Mouse (Mus musculus): Measurements from ENCODE around the gene Tubgcp6. TPM values are rescaled to one million over a fixed set of nuclear protein-coding genes. Genes with fewer than 3 reads are reported as not detected.

Gene Tubgcp6
- total RNA-seq, 2 experiments from 2014 or later: 8.4 to 11.0 TPM

DNA sequence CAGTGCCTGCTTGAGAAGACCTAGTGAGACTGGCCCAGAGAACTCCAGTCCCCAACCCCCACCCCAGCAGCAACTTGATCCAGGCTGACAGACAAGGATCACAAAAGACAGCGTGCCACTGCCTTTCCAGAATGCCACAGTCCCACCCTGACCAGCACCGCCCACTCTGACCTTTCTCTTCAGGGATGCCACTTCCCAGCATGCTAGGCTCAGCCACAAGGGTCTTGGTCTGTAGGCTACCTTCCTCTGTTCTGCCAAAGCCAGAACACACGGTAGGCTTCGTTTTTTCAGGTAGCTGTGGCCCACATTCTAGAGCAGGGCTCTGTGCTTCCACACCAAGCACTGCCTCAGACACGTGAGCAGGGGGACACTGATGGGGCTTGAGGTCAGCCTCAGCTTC is 20.3 kb downstream of the Tubgcp6 start:
- DNase-seq: no peak

DNA sequence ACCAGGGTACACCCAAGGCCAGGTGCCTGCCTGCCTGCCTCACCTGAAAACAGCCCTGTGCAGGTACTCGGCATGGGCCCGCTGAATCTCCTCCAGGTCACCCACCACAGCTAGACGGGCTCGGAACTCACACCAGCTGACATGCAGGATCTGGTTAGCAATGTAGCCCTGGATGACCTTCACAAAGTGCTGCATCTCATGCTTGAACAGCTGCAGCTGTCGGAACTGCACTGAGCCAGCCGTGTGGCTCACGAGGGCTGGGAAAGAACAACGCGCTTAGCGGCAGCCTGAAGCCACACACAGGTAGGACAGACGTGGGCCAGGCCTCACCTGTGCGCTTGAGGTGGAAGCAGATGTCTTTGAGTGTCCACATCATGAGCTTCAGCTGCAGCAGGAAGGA is 22.1 kb downstream of the Tubgcp6 start:
- DNase-seq: no peak

DNA sequence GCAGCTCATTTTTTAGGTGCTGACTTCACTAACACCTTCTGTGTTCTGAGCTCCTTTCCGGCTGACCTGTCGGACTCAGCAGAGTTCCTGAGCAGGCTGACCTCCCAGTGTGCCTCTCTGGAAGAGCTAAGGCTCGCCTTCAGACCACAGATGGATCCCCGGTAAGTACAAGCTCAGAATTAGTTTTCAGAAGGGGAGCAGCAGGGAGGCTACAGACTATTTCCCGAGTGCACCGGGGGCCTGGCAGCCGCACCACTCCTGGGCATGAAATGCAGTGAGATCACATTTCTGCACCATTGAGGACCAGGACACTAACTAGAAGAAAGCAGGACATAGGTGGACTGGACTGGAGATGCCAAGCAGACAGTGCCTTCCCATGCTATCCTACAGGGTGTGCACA is 24.3 kb downstream of the Tubgcp6 start:
- no peak for DNase-seq

DNA sequence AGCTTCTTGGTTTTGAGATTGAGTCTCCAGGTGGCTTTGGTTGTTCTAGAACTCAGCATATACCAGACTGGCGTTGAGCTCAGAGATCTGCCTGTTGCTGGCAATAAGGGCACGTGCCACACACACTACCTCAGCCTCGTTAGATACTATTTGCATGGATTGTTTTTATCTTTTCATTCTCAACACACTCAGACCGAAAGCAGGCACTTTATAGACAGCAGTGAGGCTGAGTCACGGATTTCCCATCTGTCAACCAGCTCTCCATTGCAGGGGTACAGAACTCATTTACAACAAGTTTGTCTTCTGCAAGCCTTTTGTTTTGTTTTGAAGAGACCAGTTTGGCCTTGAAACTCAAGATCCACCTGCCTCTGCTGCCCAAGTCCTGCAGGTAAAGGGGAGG is 25.5 kb downstream of the Tubgcp6 start:
- no peak for DNase-seq

DNA sequence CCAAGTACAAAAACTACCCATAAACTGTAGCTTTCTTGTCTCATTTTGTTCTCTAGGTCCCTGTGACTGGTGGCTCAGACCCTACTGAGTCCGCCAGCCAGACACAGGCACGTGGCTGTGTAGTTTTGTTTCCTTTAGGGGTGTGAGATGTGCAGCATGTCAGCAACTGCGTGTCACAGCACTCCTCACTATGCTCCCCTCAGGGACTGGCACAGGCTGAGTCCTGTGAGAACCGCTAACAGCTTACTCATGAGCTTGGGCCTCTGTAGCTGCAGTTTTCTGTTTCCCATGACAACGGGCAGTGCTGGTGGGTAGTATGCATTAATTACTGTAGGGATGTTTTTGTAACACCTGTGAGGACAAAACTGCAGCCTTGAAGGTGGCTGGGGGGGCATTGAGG is 30.7 kb downstream of the Tubgcp6 start:
- no peak for DNase-seq

DNA sequence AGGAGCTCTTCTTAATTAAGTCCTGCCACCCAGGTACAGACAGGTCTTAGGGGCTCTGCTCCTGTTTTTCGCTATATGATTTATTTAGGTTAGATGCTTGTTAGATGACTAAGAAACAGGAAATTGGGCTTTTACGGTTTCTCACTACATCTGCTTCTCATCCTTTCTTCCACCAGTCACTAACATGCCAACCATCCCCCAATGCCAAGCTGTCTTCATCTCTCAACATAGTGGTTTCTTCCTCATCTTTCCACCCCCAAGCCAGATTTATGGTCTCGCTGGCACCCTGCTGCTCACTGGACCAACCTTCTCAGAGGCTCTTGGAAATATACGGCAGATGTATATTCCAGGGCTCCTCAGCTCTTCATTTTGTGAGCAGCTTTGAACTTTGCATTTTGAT is 32.2 kb downstream of the Tubgcp6 start:
- DNase-seq: no peak

DNA sequence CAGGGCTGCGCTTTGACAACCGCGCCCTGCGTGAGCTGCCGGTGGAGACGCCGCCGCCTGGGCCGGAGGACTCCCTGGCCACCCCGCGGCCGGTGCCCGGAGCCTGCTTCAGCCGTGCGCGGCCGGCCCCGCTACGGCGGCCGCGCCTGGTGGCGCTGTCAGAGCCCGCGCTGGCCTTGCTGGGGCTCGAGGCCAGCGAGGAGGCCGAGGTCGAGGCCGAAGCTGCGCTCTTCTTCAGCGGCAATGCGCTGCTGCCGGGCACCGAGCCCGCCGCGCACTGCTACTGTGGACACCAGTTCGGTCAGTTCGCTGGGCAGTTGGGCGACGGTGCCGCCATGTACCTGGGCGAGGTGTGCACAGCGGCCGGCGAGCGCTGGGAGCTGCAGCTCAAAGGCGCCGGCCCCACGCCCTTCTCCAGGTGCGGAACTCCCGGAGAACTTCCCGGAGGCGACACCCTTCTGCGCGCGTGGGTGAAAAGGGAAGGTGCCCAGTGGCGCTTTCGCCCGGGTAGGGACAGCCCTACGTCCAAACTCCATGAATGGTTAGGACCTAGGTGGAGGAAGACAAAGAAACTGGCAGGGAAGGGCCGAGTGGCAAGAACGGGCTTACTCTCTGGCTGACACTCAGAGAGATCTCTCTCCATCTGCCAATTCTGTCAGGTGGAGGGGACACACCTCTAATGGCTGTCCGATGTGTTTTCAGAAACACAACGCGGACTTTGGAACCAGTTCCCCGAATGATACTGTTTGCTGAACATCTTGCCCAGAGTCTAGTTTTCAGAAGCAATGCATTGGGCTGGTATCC is 33.5 kb downstream of the Tubgcp6 start:
- peak; percentile 61 for DNase-seq

DNA sequence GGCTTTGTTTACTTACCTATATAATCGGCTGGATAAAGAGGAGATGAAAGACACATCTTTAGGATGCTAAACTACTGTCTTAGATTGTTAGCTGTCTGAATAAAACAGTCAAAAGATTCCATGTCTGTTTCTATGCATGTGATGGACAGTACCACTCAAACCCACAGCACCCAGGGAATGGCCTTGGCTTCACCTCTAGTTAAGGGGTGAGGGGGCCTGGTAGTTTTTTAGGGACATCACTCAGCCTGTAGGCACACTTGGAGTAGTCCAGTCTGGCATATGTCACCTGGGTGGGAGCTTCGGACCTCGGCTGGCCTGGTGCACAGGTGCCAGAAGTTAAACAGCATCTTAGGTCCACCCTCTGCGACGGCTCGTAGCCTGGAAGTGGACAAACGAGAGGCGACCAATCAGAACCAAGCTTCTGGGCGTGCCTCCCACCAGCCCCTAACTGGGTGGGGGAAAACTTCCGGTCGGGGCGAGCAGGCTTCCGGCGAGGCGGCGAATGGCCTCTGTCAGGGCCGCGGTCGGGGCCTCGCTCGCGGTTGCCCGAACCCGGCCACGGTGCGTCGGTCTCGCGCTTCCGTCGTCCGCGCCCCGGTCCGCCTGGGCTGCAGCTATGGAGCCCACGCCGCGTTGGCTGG is 34.2 kb downstream of the Tubgcp6 start, which contains the start of gene Selenoo:
TSS of gene Selenoo (plus strand) at position 478 of the 641 bp plus-strand sequence.
- peak; percentile 90 for DNase-seq

DNA sequence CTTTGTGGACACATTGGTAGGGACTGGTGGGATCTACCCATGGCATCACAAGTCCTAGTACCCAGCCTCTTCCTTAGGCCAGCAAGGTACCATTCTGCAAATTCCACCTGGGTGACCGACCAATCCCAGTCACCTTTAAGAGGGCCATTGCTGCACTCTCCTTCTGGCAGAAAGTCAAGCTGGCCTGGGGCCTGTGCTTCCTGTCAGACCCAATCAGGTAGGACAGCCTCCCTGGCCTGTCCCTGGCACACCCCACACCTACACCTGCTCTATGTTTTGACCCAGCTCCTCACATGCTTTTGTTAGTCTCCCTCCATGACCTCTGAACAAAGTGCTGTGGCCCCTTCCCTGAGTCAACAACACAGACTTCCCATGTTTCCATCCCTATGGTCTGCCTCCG is 38.1 kb downstream of the Tubgcp6 start:
- DNase-seq: no peak

DNA sequence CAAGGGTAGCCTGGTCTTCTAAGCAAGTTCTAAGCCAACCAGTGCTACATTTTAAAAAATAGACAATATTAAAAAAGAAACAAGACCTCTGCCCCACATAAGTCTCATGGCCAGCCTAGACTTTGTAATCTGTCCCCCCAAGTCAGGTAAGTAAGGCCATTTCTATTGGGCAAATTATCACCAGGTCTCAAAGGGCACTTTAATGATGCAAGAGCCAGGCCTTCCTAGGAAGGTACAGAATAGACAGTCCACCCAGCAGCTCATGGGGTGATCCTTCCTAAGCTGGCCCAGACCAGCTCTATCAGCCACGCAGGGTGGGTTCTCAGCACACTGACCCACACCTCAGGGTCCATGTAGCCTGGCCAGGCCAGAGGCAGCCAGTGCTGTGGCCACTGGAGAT is 39.0 kb downstream of the Tubgcp6 start:
- DNase-seq: no peak

DNA sequence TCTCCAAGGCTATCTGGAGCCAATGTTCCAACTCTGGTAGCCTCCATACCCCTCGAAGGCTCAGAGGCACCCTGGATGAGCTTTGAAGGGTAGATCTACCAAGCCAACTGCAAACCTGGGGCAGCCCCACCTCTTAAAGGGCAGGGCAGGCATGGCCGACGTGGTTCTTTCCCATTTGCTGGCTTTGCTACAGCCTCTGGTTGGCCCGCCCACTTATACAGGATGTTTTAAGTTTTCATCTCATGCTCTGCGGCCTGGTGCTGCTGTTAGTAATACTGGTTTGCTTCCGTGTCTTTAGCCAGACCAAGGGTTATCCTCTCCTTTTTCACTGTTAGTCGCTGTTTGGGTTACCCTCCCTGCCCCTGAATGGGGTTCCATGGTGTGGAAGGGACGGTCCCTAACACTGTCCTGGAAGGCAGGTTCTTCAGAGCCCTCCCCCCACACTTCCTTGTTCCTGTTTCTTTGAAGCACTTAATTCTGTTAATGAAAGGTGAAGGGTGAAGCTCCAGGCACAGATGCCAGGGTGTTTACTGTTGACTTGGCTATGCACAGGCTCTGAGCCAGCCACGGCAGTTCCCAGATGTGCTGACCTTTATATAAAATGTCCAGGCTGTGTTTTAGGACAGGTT is 44.6 kb downstream of the Tubgcp6 start:
- DNase-seq: no peak

DNA sequence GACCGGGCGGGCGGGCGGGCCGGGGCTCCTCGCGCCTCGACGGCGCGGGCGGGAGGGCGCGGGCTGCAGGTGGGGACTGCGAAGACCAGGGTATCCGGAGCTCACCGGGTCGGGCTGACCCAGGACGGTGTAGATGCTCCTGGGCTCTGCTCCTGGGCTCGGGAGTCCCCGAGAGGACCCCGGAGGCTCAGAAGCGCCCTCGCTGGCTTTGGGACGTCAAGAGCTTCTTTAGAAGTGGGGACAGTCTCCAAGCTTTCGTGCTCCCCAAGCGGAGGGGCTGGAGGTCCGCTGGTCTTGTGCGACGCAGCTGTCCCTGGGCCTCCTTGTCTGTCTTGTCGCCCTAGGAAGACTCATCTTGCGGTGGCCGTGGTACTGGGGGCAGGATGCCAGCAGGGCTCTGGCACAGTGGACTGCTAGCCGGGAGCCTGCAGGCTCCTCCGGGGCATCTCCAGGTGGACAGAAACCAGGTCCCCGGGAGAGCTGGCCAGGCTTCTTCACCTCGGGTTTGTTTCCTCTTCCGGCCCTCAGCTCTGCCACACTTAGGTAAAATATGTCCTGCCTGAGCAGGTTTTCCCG is 46.7 kb downstream of the Tubgcp6 start:
- DNase-seq: peak; percentile 73

DNA sequence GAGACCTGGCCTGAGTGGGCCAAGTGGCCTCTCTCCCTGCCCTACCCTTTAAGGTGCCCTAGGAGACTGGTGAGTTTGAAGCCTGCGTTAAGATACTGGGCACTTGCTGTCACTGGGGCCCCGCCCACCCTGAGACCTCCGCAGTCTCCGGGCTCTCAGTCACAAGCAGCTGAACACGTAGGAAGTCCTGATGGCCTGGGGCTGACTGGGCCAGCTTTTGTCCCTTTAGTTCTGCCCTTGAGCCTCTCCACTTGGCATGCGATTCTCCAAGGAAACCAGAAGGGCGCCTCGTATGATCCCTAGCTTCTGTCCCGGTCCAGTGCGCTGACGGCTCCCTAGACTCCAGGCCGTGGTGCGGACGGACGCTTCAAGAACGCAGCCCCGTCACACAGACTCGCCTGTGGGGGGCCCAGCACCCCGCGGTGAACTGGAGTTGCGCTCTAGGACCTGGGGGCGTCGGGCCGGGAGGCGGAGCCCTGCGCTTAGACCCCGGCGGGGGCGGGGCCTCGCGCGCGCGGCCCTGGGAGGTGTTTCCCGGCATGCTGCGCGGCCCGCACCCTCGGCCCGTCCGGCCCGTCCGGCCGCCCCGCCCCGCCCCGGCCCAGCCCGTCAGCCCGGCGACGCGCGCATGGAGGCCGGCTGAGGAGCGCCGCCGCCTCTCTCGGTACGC is 47.3 kb downstream of the Tubgcp6 start:
- peak; percentile 92 for DNase-seq

DNA sequence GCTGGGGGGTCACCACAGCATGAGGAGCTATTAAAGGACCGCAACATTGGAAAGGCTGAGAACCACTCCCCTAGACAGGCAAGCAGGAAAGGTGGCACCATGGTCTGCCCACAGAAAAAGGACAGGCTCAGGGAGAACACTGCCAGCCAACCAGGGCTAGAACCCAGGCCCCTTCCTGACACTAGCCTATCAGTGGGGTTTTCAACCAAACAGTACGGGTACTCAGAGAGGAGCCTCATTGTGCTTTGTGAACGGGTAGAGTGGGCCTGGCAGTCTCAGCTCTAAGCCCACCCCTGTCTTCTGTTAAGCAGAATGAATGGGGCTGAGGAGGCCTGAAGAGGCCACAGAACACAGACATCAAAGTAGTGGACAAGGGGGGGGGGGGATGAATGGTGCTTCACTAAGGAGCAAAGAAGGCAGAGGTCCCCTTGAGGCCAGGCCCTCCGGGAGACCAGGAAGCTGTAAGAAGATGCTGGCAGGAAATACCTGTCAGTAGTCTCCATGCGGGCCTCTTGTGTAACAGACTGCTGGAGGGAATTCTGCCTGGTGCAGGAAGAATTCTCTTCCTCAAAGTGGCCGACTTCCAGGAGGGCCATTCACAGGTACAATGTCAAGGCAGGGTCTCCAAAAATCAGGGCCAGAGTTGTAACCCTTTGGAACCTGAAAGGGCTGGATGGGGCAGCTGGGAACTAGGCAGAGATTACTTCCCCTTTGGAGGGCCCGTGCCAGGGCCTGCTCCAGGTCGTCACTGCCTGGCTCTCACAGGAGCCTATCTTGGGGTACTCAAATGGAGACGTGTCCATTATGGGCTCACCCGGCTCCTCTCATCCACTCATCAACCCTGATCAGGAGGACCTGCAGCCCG is 48.1 kb downstream of the Tubgcp6 start, which contains the start of gene Trabd:
TSS of gene Trabd (plus strand) at position 512 of the 865 bp plus-strand sequence.
- no peak for DNase-seq

DNA sequence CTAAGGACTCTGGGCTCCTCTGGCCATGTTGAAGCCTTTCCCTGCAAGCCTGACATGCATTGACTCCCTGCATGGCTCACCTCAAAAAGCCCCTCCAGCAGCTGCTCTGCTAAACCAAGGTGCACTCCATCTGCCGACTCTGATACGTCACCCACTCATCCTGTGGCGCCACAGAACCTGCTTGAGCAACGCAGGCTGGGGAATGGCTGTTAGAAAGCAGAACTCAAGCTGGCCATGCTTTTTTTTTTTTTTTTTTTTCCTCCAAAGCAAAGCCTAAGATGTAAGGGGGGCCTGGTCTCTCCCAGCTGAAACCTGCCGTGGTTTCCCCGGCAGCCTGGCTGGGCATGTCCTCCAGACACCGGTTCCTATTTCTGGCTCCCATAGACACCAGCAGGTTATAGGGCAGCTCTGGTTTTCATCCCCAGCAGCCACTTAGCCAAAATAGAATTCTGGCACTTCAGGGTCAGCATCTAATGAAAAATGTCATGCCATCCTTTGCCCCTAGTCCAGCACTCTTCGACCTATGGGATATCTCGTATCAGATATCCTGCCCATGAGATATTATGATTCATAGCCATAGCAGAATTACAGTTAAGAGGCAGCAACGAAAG is 48.8 kb downstream of the Tubgcp6 start:
- no peak for DNase-seq

DNA sequence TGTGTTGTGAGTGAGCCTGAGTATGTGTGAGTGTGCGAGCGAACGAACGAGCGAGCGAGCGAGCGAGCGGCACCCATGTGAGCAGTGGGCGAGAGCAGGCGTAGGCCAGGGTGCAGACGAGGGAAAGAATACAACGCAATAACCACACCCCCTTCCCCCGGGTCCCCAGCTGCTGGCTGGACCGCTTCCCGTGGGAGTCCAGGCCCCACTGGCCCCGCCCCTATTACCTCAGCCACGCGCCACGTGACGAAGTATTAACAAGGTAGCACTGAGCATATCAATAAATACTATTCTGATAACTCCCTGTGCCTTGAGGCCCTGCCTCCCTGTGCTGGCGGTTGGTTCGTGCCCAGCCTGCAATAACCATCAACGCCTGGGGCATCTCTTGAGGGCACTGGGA is 52.3 kb downstream of the Tubgcp6 start:
- DNase-seq: no peak

DNA sequence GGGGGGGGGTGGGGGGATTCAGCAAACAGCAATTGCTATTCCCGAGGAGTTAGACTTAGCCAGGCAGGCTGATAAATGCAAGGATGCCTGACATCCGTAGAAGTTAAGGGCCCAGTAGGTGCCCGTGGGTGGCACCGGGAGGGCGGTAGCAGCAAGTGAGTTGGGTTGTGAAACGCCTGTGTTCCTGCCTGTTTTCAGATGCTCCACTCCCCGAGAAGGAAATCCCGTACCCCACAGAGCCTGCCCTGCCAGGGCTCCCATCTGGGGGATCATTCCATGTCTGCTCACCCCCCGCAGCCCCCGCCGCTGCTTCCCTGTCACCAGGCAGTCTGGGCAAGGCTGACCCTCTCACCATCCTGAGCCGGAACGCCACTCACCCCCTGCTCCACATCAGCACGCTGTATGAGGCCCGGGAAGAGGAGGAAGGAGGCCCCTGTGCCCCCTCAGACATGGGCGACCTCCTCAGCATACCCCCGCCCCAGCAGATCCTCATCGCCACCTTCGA is 53.5 kb downstream of the Tubgcp6 start:
- DNase-seq: no peak

DNA sequence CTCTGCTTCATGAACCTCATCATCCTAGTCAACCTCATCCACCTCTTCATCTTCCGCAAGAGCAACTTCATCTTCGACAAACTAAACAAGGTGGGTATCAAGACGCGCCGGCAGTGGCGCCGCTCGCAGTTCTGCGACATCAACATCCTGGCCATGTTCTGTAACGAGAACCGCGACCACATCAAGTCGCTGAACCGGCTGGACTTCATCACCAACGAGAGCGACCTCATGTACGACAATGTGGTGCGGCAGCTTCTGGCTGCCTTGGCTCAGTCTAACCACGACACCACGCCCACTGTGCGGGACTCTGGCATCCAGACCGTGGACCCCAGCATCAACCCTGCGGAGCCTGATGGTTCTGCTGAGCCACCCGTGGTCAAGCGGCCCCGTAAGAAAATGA is 54.7 kb downstream of the Tubgcp6 start:
- no peak for DNase-seq

DNA sequence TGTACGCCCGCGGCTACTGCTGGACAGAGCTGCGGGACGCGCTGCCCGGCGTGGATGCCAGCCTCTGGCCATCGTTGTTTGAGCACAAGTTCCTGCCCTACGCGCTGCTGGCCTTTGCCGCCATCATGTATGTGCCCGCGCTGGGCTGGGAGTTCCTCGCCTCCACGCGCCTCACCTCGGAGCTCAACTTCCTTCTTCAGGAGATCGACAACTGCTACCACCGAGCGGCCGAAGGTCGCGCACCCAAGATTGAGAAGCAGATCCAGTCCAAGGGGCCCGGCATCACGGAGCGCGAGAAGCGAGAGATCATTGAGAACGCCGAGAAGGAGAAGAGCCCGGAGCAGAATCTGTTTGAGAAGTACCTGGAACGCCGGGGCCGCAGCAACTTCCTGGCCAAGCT is 55.3 kb downstream of the Tubgcp6 start:
- no peak for DNase-seq

DNA sequence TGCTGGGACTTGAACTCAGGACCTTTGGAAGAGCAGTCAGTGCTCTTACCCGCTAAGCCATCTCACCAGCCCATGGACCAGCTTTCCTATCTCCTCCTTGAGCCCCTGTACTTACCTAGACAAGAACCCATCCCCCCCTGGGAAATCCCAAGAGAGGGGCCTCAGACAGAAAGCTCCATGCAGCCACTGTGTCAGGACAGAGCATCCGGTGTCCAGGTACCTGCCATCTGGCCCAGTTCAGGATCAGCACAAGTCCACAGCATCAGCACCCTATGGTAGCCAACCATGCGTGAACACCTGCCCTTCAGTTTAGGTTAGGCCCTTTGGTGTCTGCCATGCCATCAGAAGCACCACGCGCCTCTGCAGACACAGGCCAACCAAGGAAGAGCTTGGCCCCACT is 58.0 kb downstream of the Tubgcp6 start:
- DNase-seq: no peak

DNA sequence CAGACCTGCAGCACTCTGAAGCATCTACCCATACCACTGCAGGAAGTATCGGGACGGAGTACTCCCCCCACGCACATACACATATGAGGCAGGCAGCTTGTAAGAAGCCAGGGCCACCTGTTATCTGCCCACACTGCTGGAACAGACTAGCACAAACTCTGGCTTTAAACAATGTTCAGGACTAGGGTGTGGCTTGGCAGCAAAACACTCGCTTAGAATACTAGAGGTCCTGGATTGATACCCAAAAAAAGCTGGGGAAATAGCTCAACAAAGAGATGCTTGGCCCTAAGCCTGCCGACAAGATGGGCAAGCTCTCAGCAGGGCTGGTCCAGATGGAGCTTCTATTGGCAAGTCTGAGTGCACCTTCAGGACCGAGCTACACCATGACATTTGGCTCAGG is 59.4 kb downstream of the Tubgcp6 start:
- no peak for DNase-seq
